Mouse (Mus musculus) adrenal gland, postnatal 10 days (tissue): ENCODE results near the gene Cdc37l1. TPM values are rescaled to one million over a fixed set of nuclear protein-coding genes. Genes with fewer than 3 reads are reported as not detected.

Source experiments
- DNase-seq: peaks from one replicate; pipeline ENCODE4 v3.0.0; 2021; ENCODE audit warnings: mixed read lengths
- total RNA-seq, 2 experiments: library from RNA; stranded (reverse); gene quantifications; 2 replicates each; pipeline ENCODE4 v1.2.3; 2021

Gene Cdc37l1
- total RNA-seq, 2 experiments from 2014 or later: 31.8 to 39.0 TPM

DNA sequence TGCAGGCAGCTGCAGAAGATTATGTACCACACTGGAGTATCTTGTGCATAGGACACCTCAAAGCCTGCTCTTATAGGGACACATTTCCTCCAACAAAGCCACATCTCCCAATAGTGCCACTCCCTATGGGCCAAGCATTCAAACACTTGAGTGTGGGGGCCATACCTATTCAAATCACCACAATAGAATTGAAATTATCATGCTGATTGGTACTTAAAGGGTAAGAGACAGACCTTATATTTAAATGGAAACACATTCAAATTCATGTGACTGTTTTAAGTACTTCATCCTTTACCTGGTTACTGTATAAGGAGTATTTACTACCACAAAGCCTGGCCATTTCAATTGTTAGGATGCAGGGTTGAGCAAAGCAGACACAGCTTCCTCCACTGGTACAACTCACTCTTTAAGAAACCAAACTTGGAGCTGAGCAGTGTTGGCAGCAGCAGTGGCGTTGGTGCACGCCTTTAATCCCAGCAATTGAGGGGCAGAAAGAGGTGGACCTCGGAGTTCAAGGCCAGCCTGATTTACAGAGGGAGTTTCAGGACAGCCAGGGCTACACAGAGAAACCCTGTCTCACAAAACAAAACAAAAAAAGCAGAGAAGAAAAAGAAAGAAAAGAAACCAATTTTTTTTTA, 18.0 kb downstream of the Cdc37l1 start:
- DNase-seq: no peak

DNA sequence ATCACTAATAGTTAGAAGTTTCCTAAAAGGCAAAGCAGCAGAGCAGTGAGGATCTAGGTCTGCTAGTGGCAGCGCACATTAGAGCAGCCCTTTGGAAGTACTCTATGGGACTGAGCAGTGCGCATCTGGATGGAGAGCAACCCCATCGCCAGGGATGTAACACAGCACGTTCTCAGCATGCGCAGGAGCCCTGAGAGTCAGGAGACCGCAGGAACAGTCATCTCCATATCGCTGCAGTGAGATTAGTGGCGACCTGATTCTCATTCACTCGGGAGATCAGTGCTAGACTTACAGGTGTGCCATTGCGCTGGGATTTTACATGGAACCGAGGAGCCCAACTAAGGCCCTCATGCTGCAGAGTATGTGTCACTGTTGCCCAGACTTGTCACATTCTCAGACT, 18.9 kb downstream of the Cdc37l1 start:
- DNase-seq: no peak

DNA sequence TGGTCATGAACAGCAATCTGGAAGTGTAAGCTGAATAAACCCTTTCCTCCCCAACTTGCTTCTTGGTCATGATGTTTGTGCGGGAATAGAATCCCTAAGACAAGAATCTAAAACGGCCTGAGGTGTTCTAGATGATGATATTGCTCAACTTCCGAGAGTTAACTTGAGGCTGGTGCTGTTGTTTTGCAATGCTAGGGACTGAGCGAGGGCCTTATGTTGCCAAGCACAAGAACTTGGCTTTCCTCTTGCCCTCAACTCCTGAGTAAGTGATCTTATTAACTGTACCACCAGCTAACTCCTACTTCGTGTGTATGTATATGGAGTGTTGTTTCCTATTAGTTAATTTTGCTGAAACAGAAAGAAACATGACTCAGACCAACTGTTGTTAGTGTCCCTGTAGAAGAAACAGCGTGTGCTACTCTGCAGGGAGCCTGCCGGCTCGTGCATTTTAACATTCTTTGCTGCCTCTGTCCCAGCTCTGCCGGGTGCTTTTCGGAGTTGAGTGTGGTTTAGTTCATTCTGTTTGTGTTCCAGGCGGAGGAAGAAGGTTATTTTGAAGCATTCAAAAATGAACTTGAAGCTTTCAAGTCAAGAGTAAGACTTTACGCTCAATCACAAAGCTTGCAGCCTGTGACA, 21.3 kb downstream of the Cdc37l1 start:
- DNase-seq: no peak

DNA sequence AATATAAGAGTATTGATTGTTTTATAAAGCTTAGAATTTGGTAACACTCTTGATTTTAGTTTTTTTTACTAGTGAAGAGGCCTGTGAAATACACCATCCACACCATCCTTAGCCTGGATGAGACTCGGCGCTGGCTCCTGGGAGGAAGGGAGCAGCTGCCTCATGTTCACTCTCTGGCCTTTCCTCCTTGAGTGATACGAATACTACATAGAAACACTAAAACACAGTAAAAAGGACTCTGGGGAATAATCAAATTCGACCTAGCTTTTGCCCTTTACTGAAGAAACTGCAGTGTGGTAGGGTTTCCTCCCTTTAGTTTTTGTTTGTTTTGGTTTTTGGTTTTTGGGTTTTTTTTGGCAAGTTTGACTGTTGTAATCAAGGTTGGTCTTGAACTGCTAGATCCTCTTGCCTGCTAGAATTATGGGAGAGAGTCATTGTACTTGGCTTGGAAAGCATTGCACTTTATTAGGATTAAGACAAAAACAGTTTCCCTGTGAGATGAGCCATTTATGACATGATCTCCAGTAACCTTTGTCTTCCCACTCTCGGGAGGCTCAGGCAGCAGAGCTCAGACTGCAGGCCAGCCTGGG, 24.4 kb downstream of the Cdc37l1 start:
- no peak for DNase-seq

DNA sequence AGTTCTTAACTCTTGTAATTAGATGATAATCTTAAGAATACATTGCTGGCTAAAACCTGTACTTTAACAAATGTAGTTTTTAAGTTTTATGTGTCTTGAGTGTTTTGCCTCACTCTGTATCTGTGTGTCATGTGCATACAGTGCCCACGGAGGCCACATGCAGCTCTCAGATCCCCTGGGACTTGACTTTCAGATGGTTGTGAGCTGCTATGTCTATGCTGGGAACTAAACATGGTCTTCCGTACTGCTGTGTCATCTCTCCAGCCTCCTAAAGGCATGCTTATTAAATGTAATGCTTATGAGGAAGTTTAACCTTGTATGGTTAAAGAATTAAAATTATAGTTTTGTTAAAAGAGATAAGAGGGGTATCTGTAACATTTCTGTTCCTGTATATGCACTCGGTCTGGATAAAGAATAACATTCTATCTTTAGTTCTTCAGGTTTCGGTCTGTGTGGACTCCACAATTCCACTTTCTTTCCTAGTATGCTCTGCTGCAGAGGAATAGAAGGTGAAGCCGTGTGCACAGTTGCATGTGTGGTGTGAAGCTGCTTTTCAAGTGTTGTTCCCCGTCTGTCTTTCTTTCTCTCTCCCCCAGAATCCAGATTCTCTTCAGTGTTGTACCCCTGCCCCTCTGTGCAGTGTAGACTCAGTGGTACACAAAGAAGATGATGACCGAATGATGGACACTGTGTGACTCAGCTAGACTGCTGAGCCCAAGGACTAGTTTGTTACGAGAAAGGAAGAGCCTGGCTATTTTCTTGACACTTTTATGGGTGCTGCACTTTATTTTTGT, 25.5 kb downstream of the Cdc37l1 start:
- no peak for DNase-seq

DNA sequence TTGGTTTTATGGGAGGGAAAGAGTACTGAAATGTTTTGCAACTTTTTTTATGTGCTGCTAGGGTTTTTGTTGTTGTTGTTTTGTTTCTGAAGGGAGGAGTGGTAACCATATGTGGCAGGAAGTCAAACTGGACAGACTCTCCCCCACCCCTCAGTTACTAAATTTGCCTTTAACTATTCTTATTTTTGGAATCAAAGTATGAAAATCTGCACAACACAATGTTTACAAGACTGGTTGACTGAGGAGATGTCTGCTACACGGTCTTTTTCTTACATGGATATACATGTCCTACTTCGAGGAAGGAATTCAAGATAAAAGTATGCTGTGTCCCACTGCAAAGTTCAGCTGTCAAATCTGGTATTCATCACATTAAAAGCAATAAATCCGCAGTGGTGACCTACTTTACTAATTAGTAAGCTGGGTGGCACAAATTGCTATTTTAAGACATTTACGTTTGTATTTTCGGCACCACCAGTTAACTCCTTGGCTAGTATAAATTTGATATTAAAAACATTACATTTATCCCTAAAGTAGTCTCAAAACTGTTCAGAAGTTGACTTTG, 26.1 kb downstream of the Cdc37l1 start:
- DNase-seq: no peak

DNA sequence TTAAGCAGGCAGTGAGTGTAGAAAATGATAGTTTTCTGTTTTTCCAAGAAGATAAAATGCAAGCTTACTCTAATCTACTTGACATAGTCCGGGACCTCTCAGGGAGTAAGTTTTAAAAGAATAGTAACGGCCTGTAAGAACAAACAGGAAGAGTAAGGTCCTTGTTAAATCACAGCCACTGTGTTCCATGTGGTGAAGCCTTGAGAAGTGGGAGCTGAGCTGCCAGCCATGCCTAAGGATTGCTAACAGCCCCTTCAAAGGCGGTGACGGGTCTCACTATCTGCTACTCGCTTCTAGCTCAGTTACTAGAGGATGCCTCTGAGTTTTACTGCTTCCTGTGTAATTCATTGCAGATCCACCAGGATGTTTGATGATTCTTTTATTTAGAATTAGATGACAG, 26.6 kb downstream of the Cdc37l1 start:
- DNase-seq: no peak

DNA sequence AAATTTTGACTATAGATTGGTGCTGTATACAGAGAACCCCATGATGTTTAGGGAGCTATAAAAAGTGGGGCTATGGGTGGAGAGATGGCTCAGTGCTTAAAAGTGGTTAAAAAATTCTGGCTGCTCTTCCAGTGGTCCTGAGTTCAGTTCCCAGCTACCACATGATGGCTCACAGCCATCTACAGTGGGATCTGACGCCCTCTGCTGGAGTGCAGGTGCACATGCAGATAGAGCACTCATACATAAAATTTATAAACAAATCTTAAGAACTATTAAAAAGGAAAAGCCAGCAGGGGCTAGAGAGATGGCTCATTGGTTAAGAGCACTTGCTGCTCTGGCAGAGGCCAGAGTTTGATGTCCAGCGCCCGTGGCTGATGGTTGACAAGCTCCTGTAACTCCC, 29.5 kb downstream of the Cdc37l1 start:
- no peak for DNase-seq

DNA sequence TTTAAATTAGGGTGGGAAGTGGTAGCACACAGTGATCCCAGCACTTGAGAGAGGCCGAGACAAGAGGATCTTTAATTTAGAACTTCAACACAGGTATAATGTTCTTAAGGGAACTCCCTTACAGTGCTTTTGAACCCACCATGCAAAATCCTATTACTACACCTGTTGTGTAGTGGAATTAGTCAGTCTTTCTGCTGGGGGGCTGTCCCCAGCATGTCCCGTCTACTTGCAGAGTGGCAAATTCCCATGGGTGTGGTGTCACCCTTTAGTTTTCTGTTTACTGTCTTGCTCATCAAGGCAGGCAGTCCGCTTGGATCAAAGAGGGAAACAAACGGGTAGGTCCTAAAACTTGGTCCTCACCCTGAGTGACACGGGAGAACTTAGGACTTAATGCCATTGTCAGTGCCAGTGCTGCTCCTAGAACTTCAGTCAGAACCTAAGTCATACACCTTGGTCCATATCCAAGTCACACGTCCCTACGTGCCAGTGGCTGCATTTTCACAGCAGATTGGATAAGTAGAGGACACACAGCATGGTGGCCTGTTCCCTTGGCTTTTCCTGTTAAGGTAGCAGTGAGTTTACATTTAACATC, 31.7 kb downstream of the Cdc37l1 start:
- DNase-seq: no peak

DNA sequence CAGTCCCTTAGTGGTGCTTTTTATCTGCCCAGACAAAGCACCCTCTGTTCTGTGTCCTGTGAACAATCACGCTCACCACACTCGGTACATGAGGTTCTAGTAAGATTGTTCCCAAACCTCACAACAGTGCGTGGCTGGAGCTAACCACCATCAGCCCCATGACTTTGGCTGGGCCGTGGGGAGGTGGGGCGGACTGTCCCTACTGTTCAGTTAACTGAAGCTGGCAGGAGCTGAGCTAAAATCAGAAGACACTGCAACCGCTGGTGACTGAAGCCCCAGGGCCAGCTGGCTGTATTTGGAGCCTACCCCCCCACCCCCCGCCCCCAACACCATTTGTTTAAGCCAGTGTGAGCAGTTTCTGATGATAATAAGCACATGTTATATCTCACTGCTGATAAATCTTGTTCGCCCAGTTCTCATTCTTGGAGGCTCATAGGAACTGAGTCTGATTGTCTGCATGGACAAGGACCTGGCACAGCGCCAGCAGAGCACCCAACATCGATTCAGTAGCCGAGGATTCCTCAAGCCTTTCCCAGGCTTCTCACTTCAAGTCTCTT, 34.3 kb downstream of the Cdc37l1 start:
- DNase-seq: no peak

DNA sequence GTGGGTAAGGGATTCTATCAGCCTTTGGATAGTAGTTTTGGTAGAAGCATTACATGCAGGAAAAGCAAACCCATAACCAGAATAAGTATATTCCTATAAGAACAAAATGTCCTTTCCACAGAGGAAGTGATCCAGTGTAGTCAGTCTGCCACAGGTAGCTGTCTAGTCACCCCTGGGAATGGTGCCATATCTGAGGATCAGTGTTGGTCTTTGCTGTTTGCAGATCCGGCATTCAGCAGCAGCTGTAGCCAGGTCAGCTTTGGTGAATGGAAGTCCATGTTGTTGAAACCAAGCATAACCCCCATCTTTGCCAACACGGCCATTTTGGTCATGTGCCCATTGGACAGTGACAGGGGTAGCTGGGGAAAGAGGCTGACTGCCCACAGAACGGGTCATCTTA, 41.6 kb downstream of the Cdc37l1 start:
- no peak for DNase-seq

DNA sequence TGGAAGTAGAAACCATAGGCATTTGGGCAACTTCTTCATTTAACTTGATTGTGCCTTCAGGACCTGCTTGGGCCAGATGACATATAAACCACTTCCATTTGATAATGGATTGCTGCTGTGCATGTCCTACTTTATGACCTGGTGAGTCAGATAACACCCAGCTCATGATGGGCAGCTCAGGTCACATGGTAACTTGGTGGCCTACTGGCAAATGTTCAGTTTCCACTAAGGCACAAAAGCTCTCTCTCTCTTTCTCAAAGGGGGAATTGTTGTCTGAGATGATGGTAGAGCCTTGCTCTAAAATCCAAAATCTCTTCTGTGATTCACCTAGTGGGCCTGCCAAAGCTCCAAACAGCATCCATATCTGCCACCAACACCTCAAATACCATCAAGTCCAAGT, 42.5 kb downstream of the Cdc37l1 start:
- no peak for DNase-seq

DNA sequence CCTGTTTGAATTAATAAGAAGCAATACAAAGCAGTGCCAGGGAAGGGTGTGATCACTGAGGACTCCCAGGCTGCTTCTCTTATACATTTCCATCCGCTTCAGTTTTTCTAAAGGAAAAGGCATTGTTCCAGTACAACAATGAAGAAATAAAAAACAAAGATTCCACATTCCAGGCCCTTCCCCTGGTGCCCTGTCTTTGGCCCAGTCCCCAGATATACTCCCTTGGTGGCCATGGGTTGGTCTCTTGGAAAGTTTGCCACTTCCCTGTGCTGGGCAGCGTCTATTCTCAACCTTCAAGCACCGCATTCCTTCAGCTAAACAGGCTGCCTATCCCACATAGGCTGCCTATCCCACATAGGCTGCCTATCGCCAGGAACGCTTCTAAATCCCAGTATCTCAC, 46.9 kb downstream of the Cdc37l1 start:
- peak; percentile 45 for DNase-seq

DNA sequence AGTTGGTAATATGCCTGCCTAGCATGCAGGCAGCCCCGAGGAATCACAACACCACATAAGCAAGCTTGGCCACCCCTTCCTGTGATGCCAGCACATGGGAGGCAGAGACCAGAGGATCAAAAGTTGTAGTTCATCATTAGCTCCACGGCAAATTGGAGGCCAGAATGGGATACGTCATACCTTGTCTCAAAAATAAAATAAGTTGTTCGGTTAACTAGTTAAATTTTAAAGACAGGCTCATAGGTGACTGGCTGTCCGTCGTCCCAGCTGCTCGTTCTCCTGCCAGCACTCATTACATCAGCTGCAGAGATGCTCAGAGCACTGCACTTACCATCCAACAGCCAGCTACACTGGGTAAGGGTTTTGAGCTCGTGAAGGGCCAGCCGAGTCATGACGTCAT, 47.4 kb downstream of the Cdc37l1 start:
- DNase-seq: no peak

DNA sequence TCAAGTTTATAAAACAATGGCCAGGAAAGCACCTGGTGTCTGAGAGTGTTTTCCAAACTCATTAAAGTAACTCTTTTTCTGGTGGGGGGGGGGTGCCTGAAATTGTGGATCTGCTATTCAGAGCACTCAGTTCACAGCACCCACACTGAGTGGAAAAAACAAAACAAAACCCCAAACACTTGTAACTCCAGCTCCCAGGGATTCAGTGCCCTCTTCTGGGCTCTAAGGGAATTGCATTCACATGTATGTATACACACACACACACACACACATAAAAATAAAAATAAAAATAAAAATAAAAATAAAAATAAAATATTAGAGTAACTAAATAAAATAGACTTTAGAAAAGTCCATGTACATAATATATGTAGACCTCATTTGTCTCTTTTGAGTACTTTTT, 49.2 kb downstream of the Cdc37l1 start:
- no peak for DNase-seq

DNA sequence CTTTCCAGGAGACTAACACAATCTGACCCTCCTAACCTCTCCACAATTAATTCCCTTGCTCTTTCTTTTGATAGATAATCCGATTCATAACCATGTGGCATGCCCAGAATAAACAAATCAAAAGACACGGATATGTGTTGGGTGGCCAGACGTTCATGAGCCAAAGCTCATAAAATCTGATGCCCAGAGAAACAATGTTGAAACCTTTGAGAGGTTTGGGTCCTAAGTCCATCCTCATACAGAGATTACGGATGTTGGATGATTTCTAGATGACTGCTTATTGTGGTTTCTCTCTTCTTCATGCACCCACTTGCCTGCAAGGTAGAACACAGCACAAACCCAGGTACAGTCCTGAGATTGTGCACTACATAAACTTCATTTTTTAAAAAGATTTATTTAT, 50.1 kb downstream of the Cdc37l1 start:
- no peak for DNase-seq

DNA sequence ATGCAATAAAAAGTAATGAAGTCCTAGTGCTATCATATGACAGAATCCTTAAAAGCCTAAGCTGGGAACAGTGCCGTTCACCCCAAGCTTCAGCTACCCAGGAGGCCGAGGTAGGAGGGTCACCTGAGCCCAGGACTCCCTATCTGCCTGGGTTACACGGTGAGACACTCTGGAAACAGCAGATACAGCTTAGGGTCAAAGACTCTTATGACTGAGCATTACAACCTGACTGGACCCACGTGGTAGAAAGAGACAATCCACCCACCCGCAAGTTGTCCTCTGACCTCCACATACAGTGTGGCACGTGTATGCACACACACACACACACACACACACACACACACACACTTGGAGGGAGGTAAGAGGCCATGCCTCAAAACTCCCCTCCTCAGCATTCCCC, 52.0 kb downstream of the Cdc37l1 start:
- no peak for DNase-seq

DNA sequence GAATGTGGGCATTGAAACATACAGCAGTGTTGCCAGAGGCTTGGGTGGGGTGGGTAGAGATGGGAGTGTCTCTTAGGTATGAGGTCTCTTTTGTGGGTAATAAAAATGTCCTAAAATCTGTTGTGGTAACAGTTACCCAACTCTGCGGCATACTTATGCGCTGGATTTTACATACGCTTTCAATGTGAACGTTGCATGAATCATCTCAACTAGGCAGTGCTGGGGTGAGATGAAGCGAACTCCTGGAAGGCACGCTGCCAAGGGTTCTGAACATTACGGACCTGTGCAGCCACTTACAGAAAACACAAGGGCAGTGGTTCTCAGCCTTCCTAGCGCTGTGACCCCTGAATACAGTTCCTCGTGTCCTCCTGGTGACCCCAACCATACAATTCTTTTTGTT, 52.5 kb downstream of the Cdc37l1 start:
- DNase-seq: no peak

DNA sequence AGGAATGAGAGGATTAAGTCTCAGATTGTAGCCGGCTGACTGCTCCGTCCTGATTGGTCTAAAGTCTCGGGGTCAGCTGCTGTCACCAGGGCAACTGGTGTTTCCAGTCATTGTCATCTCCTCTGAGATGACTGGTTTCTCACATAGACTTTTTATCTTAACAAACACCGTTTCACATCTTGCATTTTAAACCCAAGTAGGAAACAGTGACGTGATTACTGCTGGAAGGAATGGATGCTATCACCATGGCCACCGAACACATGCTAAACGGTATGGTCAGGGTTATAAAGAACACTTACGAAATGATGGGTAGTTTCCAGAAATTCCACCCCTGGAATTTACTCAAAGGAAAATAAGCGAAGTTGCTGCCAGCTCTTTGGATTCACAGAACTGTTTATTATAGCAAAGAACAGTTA, 54.2 kb downstream of the Cdc37l1 start:
- no peak for DNase-seq

DNA sequence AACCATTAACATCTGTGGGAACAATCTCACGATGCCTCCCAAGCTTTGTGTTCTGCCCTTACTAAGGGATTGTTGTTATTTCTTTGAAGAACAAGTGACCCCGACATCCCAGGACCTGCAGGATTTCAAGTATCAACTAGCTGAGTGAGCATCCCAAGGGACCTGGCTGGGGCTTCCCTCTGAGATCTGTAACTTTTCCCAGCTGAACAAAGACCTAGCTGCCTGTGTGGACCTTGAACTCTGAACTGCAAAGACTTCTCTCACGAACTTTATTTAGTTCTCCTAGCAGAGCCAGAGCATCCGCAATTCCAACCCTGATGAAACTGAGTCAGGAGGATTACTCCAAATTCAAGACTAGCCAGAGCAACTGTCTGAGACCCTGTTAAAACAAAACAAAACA, 55.2 kb downstream of the Cdc37l1 start:
- no peak for DNase-seq

DNA sequence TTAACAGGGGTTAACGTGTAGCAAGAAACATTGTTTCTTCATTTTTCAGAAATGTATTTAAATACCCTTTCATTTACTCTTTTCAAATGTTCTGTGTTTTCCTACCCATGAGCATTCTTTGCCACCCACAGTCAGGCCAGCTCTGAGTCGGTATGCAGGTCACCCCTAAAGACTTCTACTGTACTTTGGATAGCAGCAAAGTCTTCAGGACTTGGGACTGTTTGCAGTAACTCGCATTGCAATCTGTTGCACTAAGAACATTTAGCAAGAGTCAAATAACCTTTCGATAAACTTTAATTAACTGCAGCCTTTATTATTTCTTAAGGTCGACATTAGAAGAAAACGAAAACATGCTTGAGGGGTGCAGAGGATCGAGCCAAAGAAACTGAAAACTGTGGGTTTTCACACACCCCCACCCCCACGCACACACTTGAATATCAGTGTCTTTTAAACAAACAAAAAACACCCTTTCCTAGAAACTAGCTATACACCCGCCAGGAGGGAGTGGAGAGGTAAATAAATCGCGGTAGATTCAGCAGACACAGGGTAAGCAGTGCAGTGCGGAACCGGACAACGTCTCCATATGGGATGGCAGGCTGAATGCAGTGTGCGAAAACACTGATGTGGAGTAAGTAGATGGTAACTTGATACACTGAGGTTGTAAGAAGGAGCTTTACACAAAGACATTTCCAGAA, 56.0 kb downstream of the Cdc37l1 start:
- no peak for DNase-seq

DNA sequence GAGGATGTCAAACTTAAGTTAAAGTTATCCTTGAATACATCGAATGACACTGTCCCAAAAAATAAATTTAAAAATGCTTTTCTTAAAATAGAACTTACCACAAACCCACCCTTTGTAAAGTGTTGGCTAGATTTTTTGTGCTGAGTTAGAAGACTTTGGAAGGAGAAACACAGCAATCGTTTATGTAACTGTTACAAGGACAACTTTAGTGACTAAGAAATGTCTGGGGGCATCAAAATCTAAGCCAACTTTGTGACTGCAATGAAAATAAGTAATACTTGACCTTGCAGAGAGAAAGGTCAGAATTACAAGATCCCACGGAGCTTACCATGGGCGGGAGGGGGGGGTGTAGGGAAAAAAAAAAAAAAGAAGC, 56.8 kb downstream of the Cdc37l1 start:
- no peak for DNase-seq
